Mouse (Mus musculus) embryo, embryonic 10.5 days (tissue): ENCODE data around the gene Gm20388.

Experiments used
- DNase-seq: peaks from one replicate; pipeline ENCODE4 v3.0.0-alpha.2; 2015; ENCODE audit warnings: low spot score

Gm20388 gene

DNA sequence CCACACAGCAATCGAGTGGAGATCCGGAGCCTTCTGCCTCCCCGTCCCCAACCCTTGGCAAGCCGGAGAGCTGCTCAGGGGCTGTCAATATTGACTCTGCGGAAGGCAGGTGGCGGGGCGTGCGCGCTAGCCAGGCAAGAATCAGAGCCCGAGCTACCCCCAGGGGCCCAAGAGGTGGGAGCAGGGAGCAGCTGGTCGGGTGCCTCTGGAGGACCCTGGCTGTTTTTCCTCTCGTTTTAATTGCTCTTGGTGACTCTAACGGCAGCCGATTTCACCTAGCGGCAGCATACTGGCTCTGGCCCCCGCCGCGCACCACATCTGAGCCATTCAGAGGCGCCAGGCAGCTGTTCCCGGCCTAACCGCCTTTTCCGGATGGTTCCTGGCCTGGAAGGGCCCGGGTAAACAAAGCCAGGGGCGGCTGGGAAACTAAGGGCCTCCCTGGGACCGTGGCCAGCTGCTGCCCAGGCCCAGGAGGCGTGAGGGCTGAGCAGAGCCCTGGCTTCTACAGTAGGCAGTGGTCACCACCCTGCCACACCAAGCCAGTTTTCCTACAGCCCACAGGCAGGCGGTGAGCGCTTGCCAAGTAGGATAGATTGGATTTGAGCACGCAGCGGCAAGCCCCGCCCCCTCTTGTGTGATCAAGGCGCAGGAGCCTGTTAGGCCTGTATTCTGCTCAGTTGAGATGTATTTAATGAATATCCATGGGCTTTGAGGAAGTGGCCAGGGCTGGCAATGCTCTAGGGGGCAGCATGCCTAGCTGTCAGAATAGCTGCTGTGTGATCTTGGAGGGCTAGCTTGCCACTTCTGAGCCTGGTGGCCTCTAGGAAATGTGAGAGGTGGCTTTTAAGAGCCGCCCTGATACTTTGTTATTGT is 506.1 kb downstream of the Gm20388 start:
- DNase-seq, result peak; percentile 88

DNA sequence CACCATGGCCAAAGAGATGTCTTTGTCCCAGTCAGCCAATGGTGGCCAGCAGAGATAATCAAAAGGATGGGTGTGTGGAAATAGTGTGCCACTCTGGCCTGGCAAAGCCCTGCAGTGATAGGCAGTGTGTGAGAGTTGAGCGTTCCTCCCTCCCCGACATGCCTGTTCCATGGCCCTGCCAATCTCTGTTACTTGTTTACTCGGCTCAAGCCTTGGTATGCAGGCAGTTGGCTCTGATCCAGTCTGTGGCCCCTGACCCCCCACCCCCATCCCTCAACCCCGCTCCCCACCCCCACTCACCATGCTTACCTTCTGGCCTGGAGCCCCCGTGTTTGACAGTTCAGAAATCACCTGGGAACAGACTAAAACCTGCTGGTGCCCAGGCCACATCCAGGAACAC is 507.5 kb downstream of the Gm20388 start:
- DNase-seq, result no peak

DNA sequence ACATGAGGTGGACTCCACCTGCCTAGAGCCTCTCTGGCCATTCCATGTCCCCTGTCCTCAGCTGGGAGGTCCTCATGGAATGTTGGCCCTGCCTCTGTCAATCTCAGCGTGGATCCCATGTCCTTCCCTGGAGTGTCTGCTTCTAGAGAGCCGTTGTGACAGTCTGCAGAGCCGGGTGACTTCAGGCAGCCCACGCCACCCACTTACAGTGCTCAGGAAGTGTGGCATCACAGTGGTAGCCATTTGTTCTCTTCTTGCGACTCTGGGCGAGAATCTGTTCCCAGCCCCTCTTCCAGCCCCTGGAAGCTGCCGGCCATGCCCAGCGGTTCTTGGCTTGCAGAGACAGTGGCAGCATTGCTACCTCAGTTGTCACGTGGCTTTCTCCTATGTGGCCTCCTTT is 509.0 kb downstream of the Gm20388 start:
- no peak for DNase-seq

DNA sequence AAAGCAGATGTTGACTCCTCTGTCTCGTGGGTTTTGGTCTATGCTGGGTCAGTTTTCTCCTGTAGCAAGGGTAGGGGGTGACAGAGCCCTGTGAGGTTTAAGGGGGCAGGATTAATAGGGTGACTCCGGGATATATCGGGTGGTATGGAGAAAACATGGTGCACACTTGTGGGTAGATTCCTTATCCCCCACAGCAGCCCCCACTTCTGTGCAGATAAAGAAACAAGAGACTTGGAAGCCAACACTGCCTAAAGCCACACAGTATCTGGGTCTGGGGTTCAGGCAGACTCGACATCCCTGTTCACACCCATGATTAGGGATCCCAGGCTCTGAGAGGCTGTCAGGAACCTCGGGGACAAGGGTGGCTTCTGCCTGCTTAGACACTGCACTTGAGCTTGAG is 509.6 kb downstream of the Gm20388 start:
- DNase-seq, result no peak

DNA sequence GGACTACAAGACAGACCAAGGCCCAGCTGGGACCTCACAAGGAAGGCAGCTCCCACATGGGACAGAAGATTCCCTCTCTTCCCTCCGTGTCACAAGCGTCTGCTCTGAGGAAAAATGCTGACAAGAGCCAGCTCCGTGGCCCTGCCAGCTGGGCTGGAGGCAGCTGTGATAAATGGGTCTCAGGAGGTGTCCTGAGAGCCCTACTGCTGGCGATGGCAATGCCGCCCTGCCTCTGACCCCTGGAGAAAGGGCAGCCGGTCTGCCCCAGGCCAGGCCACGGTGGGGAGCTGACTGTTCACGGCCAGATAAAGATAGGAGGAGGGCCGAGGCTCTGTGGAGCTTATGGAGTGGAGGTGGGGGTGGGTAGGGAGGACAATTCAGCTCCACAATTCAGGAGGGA is 511.0 kb downstream of the Gm20388 start:
- peak; percentile 77 for DNase-seq

DNA sequence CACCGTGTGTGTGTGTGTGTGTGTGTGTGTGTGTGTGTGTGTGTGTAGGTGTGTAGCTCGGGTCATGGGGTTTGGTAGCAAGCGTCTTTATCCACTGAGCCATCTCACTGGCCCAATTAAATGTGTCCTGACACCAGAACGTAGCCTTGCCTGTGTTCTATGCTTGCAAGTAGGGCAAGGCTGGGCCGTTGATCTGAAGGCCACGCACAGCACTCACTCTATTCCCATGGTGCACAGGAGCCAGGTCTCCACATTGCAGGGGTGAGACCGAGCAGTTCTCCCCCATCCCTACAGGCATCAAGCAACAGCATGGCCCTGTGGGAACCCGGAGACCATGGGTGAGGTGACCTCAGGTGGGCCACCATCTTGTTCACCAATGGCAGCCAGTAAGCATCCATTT is 511.6 kb downstream of the Gm20388 start:
- no peak for DNase-seq

DNA sequence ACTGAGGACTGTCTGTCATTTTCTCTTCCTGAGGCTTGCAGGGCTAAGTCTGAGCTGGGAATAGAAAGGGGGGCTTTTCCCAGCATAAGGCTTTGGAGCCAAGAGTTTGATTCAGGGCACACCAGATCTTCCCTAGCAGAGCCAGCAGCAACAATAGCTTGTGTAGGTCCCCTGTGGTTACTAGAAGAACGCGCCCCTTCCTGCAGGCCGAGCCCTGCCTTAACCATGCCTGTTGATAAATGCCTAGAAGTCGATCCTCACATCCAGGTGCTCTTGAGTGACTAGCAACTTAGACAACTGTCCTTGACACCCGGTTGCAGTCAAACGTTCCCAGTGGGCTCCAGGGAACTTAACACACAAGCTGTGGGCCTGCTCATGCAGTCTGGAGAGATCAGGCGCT is 512.9 kb downstream of the Gm20388 start:
- DNase-seq, result no peak

DNA sequence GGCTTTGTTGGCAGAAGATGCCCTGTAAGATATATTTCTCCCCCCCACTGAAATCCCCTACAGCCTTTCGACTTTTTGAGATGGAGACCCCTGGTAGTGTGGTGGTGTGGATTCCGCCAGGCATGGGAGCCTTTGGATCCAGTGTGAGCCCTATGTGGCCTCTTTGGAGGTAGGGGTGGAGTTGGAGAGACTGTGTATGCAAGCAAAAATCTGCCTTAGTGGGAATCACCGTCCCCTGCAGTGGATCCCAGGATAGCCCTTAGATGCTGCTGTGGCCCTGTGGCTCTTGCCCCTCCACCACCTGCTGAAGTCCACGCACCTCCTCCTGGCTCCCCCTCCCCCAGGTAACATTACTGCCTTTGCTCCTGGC is 514.2 kb downstream of the Gm20388 start:
- DNase-seq, result no peak

DNA sequence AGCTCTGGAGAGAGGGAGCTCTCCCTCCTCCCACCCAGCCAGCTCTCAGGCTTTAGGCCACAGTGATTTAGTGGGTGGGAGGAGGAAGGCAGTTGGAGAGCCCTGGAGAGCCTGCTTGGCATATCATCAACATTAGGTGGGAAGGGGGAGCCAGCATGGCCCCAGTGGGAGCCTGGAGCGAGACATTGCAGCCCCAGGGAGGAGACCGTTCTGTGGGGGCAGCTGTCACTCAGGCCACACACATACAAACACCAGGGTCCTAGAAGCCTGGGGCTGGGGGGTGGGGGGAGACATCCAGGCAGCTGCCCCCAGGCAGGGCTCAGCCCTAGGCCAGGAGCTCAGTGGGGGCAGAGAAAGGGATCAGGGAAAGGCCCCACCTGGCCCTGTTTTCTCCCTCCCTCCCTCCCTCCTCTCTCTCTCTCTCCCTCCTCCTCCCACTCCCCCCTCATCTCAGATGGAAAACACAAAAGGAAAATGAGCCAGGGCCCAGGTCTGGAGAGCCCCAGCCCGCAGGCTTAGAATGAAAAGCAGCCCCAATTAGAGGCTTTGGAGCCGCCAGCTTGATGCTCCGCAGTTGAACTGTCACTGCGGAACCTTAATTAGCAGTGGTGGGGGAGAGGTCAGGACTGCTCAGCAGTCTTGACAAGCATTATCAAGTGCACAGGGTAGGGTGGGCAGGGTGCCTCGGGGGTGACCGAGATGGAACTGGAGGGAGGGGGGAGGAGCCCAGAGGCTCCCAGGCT is 514.7 kb downstream of the Gm20388 start:
- peak; percentile 83 for DNase-seq

DNA sequence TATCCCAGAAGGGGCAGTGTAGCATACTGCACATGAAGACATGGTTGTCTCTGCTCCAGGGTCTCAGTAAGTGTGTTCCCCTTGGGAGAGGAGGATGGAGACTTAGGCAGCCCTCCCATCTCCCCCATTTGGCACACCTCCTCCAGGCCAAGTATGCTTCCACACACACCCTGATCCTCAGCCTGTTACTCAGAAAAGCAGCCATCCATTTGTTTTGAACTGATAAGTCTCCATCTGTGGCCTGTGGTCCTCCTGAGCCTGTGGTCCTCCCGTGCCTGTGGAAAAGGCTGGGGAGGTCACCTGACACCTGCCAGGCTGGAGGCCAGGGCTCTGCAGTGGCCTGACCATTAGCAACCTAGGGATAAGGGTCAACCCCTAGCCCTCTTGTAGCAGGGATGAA is 515.5 kb downstream of the Gm20388 start:
- DNase-seq, result no peak

DNA sequence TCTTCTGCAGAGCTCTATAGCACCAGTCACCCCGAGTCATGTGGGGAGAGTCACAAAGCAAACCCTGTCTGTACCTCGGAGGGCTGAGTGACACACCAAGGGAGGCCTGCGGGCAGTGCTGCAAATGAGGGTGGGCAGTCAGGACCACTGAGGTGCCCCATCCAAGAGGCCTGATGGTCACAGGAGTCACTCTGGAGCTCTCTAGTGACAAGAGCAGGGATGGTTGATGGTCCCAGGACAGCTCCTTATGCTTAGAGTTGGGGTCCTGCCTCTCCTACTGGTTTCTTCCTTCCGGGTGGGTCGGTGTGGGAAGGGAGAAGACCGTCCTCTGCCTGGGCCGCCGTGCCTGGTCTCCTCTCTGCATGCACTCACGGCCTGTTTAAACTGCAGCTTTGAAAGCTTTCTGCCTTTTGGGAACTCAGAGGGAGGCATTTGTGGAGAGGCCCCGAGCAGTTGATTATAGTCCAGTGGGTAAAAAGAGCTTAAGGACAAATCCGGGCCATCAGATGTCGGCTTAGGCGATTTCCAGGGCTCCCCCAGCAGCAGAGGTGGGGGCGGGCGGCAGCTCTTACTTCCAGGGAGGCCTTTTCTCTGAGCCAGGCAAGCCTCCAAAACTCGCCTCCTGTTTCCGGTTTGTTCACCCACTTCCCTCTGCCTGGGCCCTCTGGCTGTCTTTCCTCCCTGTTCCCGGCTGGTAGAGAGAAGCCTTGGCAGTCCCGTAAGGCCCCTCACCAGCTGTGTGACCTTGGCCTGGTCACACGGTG is 516.2 kb downstream of the Gm20388 start:
- no peak for DNase-seq

DNA sequence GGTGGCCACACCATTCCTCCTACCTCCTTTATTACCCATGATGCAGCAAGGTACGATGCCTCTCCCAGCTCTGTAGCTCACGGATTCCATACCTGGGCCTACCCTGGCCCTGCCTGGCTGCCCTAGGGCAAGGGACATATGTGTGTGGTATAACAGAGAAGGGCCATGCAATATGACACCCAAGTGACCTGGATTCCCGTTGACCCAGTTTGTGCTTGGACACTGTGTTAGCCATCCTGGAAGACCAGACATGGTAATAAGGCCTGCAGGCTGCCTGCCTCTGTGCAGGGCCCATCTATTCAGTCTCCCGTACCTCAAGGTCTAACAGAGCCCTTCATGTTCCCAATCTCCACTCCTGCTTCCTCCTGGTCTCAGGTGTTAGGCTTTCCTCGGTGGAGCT is 517.9 kb downstream of the Gm20388 start:
- no peak for DNase-seq

DNA sequence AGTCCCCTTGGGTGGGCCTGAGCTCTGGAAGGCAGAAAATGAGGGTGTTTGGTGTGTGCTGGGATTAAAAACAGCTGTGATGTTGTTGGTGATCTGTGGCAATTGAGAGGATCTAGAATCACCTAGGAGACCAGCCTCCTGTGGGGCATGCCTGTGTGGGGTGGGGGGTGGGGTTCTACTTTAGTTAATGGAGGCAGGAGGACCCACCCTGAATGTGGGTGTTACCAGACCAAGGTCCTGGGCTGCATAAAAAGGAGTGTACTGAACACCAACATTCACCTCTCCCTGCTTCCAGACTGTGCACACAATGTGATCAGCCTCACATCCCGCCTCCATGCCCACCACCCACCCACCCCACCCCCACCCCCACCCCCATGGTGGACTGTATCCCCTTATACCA is 518.5 kb downstream of the Gm20388 start:
- no peak for DNase-seq

DNA sequence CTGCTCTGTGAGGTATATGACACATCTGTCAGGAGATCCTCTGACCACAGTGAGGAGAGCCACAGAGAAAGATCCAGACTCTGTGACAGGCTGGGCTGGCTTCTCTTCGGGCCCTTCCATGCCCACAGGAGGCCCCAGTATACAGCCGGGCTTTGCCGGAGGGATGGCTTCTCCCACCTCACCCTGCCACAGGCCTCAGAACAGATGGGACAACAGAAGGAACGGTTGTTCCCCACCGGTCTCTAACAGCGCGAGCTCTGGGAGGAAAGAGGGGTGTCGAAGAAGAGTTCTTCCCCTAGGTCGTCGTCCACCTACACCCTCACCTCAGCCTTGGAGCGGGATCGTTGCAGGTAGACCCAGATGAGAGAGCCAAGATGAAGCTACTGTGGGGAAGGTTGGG is 520.4 kb downstream of the Gm20388 start:
- DNase-seq, result no peak

DNA sequence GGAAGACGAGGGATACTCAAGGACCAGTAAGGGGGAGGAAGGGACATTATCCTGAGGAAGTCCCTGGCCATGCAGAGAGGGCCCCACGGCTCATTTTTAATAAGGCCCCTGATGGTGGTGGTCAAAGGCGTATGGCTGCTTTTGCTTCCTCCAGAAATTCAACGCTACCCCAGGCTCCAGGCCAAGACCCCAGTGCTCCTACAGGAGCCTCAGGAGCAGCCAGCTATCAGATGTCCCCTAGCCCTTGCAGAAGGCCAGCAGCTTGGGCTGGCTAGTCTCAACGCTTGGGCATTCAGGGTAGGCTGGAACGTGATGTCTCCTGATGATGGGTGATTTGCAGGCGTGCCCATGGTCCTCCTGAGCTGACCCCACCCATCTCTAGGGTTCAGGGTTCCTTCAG is 521.8 kb downstream of the Gm20388 start:
- DNase-seq, result no peak

DNA sequence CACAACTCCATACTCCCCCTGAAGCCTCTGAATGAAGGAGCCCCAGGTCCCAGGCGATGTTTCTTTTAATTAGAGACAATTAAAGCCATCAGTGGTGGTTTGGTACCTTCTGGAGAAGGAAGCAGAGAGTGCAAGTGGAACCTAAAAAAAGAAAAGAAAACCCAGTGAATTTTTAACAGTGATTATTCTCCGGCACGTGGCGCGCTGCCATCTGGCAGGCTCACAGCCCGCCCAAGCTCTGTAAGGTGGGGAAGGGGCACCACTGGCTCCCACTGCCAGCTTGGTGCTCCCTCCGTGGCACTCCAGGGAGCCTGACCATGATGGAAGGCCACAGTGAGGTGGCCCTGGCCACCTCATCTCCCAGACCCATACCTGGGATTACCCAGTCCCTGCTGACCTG is 522.5 kb downstream of the Gm20388 start:
- DNase-seq, result no peak

DNA sequence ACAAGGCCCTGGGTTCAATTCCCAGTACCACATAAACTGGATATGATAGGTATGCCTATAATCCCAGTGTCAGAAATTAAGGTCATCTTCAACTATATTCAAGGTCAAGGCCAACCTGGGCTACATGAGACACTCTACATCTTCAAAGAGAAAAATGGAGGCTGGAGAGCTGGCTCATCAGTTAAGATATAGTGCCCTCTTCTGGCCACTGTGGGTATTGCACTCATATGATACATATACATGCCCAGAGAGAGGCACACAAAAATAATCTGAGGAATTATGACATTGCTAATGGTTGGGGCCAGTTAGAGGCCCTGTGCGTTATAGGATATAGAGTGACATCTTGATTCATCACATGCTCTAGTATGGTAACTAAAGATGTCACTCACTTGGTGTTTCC is 523.1 kb downstream of the Gm20388 start:
- DNase-seq, result no peak

DNA sequence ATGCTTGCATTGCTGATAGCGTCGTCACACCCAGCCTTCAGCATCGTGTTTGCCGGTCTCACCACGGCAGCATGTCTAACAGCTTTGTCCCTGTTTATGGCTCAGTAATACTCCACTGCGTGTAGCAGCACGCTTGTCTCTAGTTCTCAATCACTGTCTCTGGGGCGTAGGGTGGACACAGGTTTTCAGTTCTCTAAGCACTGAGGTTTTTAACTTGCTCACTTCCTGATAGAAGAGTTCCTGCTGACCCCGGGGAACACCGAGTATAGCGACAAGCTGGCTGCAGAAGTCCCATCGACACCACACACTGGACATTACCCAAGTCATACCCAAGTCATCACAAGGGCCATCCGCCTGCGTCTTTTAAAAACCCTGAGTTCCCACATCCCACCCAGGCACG is 525.1 kb downstream of the Gm20388 start:
- DNase-seq, result no peak

DNA sequence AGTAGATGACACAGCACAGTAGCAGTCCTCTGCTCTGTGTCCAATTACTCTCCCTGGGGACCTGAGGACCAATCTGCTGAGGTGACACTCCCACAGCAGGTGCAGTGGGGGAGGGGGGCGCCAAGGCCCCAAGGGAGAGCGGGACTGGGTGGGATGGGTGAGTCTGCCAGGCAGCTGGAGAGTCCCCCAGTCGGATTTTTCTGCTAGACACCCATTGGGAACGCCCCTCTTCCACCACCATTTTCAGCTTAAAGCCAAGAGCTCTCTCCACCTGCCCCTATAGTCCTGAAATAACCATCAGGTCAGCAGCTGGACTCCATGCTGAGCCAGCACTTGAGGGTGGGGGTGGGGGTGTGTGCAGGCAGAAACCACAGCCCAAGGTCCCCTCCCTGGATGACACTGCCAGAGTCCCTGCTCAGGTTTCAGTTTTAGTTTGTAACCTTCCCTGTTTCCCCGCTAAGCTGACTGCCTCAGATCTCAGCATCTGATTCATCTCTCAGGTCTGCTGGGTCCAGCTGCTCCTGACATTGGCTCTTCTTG is 525.9 kb downstream of the Gm20388 start:
- no peak for DNase-seq

DNA sequence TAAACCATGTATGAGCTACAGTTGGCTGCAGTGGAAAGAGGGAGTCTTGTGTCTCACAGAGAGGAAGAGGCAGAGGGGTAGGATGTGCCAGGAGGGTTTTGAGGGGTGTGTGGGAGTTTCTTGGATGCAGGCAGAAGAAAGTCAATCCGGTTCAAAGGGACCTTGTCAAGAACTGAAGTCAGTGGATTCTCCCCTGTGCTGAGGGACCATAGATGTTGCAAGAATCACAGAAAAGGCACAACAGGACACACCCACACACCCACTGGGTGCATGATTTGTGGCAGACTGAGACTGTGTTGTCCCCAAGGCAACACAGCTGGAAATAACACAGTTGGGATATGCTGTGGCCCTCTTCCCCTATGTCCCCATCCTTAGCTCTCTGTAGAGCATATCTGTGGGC is 526.6 kb downstream of the Gm20388 start:
- DNase-seq, result no peak

DNA sequence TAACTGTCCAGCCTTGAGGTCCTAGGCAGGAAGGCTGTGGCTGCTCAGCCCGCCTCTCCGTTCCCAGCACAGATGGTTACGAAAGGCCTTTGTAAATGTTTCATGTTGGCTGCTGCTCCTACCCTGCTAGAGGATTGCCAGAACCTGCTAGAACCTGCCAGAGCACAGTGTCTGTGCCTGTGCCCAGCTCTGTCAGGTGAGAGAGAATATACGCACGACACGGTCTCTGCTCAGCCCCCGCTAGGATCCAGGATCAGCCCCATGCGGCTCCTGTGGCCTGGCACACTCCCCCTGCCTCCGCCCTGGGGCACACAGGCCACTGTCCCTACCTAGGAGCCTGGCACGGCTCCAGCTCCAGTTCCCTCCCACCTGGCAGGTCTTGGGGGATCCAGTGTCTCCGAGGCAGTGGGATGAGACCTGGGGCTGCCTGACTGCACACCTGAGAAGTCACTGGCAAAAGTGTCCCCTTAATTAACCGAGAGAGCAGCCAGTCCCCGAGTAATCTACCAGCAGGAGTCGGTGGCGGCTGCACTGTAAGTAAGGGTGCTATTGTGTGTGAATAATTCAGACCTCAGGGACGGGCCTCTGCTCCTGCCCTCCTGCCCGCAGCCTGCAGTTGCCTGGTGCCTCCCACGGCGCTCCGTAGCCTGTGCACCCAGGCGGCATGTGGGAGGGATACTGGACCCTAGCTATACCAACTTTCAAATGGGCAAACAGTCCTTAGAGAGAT is 527.2 kb downstream of the Gm20388 start:
- DNase-seq, result no peak

DNA sequence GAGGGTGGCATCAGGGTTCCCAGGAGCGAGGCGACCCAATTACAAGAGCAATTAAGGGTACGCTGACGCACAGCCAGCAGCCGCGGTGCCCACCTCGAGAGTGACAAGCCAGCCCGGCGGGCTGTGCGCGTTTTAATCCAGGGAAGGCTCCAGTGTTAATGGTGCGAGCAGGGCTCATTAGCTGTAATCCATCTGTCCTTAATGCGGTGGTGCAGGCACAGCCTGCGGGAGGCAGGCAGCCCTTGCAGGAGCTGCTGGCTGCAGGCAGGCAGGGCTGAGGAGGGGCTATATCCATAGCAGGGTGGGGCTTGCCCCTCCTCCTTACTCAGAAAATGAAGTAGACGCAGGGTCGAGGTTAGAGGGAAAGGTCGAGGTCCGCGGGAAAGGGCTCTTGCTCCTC is 528.7 kb downstream of the Gm20388 start:
- DNase-seq, result peak; percentile 60
